Mouse (Mus musculus) left cerebral cortex, adult 18-20 months (tissue): ENCODE results near the gene Mtrex. TPM values are rescaled to one million over a fixed set of nuclear protein-coding genes. Genes with fewer than 3 reads are reported as not detected.

ENCODE experiments used
- DNase-seq, 2 experiments: peaks; one replicate each; pipeline ENCODE4 v3.0.0; 2021 to 2022; ENCODE audit warnings: low spot score in 2 of 2, mixed read lengths in 1 of 2
- total RNA-seq, 2 experiments: library from RNA; stranded (reverse); gene quantifications; 2 replicates each; pipeline ENCODE4 v1.2.3; 2021

Mtrex gene
- total RNA-seq, 2 experiments from 2014 or later = 46.3 to 46.7 TPM

DNA sequence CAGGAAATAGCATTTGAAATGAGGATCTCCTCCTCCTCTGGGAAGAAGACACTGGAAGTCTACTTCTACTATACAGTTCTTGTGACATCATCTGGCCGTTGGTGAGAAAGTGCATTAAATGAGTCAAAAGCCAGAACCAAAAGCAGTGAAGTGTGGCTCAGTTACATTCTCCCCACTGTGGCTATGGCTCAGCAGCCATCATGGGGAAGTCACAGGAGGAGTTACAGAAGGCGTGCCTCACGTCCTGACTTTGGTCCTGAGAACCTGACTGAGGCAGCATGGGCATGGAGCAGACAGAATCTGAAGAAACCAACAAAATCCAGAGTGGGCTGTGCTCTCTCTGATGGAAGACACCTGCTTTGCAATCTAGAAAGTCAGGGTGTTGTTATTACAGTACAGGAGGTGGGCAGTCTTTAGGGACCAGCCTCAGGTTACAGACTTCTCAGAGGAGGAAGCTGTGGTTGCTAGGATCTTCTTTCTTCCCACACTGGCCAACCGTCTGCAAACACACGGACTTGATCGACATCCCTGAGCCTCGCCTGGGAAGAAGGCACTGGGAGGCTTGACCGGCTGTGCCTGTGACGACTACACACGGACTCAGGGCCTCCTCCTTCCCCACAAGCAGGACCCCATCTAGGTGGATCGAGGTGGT, 57.0 kb downstream of the Mtrex start:
- no peak for DNase-seq

DNA sequence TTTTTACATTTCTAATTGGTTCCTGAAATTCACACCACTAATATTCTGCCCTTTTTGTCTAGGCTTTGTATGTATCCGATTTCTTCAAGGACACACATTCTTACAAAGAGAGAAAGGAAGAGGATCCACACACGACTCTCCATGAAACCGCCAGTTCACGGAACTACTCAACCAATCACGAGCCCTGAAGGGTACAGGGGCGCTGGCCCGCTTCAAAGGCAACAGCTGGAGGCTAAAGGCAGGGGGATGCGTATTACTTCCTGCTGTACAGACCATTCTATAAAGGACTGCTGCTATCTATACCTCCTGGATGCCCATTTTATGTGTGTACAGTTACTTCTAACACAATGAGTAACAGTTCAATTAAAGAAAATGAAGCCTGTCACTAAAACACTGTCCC, 59.8 kb downstream of the Mtrex start:
- no peak for DNase-seq

DNA sequence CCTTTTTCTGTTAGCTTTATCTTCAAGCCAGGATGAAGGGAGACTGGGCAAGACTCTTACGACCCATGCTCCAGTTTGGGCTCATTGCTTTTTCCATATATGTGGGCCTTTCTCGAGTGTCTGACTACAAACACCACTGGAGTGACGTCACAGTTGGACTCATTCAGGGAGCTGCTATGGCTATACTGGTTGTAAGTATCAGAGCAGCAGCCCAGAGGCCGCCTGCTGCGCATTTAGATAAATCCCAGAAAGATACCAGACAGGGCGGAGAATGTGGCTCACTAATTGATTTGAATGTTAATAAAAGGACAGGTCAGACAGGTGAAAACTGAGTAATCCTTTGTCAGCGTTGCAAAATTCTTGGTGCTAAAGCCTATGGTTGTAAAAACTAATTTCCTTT, 60.4 kb downstream of the Mtrex start:
- no peak for DNase-seq

DNA sequence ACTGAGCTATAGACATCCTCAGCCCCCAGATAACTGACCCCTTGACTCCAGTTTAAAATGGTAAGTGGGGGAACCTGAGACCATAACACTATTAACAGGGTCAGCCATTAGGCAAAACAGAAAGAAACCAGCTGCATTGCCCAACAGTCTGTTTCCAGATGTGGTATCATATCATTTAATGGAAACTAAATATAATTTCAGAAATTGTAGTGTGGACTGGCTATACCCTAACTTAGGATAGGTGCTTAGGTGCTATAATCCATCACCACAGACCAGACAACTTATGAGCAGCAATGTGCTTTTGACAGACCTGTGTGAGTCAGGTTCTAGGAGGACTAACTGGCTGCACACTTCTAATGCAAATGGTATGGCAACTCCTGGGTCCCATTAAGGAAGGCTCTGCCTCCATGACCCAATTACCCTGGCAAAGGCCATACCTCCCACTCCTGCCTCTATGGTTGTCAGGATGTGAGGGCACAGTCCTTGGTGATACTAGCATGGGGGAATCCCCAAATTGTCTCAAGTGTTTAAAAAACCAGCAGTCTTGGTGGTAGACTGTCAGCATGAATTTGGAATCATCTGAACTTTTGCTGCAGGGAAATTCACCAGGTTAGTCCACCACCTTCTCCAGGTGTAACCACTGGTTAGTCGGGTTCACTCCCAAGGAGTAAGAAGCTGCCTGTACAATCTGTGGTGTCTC, 64.1 kb downstream of the Mtrex start:
- DNase-seq = no peak

DNA sequence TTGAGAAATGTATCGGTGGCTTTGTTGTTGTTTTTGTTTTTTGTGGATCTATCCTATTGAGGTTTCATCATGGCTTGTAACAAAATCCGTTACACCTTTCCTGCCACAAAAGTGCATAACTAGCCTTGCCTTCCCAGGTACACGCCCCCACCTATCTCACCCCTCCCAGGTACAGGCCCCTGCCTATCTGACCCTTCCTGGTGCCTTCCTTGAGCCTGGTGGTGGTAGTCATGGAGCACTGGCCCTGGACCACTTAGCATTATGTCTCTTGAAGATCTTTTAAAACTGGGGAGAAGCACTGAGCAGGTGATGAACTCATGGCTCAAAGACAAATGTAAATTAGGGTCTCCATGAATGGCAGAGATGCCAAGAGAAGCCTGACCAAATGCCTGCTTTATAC, 64.9 kb downstream of the Mtrex start:
- no peak for DNase-seq

DNA sequence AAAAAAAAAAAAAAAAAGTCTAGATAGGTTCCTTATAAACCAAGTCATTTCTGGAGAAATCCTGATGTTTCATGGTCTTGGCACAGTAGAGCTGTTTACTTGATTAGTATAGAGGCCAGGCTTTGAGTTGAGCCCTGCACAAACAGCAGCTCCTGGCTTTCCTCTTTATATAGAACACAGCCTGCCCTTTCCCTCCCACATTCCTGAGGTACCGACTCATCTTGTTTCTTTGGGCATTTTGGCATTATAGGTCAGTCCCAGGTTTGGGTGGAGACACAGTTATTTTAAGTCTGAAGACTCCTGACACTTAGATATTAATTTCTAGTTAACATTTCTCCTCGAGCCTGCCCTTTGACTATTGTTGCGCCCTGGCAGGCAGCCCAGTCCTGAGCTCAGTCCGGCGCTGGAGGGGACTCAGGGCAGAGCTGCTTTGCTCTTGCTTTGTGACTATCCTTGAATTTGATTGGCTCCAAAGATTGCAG, 65.3 kb downstream of the Mtrex start:
- no peak for DNase-seq

DNA sequence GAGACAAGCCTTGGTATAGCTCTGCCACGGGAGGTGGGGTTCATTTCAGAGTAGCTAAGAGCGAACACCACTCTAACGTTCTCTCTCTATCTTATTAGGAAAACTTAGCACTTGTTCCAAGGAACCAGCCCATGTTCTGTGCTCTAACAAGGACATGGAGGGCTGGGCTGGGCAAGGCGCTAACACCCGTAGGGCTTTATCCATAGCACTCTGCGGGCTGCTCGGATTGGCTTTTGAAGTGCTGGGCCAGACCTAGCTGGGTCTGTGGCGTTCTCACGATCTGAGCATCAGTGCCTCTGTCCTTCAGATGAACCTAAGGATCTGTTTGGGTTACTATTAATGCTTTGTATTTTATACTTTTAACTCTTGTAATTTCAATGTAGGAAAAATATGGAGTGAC, 66.3 kb downstream of the Mtrex start:
- DNase-seq = no peak

DNA sequence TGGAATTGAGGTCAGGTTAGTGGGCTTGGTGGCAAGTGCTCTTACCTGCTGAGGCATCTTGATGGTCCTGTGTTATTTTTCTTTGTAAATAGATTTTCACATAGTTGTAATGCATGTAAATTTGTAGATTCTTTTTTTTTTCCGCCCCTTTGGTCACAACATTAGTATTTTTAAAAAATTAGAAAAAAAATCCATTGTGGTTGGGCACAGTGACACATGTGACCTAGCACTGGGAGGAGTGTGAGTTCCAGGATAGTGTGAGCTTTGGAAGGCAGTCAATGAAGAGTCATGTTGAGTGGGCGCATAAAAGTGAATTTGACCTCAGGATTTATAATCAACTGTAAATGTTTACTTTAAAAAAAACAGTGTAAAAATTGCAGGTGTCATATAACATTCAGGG, 66.8 kb downstream of the Mtrex start:
- no peak for DNase-seq

DNA sequence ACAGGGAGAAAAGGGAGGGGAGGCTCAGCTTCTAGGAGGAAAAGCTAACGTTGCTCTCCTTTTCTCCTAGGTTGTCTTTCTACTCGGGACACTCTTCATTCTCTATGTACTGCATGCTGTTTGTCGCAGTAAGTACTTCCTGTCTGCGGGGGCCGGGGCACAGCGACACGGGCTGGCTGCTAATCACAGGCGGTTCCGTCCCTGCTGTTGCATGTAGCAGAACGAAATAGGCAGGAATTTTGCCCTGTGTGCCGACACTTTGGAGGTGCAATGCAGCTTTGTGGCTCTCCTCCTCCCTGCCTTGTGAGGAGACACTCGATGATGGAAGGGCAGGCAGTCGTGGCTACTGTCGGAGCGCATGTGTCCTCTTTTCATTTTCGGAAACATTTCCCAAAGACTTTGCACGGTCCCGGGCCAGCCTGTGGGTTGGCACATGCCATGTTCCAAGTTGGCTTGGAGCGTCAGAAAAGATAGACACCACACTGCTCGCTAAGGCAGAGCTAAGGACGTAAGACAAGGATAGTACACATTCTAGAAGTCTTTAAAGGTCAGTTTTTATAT, 67.5 kb downstream of the Mtrex start:
- no peak for DNase-seq

DNA sequence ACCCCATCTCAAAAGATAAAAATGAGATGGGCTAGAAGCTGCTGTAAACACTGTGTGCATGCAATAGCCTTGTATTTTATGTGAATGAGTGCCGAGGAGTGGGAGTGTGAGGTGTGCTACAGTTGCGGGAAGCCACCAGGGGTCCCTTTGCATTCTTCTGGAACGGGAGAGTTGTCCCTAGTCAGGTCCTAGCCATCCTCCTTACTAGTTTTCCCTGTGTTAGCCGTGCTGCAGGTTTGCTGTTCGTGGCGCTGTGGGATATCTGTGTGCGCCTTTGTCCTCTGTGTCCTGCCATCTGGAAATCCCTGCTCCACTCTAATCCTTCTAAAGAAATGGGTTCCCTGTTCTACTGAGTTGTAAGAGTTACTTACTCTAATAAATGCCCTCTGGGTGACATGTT, 69.3 kb downstream of the Mtrex start:
- no peak for DNase-seq

DNA sequence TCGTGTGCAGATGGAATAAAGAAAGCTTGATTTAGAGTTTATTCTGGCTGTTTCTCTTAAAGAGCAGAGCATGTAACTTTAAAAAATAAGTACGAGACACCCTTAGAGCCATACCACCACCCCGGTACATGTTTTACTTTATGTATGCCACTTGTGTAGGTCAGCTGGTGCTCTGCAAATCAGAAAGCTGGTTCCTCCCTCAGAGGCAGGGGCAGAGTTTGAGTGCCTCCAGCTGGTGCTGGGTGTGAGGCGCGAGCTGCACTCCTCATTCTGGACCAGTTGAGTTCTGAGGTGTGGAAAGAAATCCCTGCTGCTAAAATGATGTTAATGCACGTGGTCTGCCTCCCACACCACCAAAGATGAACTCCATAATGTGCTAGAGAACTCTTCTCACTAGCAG, 72.8 kb downstream of the Mtrex start:
- no peak for DNase-seq

DNA sequence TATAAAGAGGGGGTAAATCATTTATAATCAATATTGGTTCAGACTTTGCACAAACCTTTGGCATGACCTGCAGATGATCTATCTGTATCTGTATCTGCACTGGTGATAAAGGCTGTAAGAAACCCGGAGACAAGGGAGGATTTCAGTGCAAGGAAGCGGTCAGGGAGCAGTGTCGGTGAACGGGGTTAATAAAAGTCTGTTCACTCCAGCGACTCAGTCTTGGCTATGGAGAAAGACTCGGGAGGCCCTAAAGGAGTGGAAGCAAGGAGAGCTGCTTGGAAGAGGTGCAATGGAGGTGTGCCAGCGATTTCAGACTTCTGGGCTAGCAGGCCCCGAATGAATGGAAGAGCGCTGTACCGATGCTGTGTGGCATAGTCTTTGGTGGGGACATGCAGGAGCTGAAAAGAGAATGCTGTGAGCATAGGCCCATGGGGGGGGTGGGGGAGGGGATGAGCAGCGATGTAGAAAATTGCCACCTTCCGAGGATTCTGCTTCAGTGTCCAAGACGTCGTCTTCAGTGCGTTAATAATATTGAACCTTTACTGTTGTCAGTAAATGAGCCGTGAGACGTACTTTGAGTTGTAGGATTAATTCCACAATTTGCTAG, 73.4 kb downstream of the Mtrex start:
- no peak for DNase-seq

DNA sequence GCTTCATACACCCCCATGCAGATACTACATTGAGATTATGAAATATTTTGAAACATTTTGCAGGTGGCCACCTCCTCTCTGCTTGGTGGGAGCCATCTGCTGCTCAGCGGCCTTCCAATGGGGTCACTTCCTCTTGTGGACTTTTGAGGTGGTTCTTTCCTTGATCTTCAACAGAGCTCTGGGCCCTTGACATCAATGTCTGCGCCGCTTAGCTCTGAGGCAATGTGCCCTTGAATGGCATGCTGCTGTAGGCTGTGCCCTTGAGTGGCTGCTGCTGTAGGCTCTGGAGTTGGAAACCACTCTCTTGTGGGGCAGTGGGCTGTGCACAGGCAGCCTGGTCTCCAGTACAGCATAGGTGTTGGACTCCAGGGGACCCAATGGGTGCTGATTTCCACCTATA, 81.3 kb downstream of the Mtrex start:
- DNase-seq = no peak

DNA sequence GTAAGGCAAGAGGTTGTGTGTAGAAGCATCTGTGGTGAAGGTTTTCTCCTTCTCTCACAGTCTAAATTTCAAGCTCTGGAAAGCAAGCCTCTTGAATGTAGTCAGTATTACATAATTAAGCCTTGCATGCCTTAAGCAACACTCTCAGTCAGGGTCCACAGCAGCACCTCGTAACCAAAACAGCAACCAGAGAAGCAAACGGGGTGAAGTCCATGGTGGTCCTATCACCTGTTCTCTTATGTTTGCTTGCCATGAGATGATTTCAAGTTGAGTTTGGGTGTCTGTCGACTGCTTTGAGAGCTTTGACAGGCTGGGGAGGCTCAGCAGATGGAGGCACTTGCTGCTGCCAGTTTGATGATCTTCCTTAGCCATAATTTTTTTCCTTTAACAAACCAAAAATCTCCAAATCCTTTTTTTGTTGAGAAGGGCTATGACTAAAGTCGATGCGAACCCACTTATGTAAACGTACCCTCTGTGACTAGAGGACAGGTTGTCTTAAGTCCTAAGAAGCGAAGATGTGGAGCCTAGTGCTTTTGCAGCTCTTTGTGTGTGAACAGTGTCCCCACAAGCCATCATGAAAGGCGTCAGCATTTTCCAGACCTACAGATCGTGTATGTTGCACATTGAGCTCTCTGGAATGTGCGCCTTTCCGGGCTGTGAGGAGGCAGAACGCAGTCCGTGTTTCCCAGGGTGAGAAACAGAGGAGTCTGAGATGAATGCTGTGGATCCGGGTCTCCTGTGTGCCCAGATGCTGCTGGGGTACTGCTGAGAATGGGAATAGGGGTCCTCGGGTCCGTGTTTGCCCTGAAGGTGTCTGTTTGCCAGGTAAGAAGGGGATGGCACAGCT, 86.7 kb downstream of the Mtrex start:
- DNase-seq = peak; percentile 24 to 40

DNA sequence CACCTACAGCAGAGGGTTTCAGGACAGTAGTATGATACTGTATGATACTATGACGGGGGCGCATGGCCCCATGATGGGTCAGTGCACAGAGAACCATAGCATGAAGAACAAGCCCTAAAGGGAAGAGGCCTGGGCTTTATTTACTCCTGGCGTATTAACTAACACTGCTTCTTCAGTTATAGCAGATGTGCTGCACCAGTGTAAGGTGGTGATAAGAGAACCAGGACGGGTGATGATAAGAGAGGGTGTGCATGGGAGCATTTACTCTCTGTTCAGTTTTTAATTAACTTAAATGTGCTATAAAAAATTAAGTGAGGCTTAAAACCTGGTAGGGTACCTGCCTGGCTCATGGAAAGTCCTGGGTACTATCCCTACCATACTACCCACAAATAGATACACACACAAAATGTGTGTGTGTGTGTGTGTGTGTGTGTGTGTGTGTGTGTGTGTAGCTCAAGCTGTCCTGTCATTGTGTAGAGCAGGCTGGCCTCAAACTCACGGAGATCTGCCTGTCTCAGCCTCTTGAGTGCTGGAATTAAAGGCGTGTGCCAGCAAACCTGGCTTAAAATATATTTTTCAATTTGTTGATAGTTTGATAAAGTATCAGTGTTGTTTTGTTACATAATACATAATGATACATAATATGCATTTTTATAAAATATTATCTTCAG, 88.5 kb downstream of the Mtrex start:
- no peak for DNase-seq

DNA sequence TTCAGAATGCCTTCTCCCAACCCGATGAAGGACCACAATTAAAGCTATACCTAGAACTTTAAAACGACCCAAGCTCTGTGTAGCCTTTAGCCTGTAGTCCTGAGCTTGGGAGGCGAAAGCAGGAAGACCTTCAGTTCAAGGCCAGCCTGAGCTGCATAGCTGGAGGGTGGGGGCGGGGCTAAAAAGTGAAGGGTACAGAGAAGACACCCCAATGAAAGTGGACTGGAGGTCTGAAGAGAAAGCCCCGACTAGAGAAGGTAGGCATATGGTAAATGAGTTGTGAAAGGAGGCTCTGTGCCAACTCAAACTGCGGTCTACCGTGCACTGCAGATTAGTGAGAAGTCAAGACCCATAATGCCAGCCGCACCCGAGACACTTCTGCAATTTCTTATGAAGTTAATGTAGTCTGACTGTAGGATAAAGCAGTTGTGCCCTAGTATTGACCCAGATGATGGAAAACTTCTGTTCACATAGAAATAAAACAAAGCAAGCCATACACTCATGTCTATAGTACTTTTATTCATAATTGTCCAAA, 89.5 kb downstream of the Mtrex start:
- no peak for DNase-seq

DNA sequence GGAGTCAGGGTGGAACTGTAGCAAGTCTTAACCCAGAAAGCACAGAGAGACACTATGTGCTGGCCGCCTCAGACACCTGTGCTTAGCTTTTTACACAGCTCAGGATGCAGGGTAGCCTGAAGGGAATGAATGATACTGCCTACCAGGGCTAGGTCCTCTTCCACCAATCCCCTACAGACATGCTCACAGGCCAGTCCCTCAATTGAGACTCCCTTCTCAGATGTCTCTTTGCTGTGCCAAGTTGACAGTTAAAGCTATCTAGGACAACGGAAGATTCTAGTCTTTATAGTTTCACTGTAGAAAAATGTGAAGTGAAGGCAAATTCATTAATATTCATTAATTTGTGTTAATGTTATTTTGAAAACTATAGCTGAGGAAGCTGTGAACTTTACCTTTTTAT, 90.2 kb downstream of the Mtrex start:
- DNase-seq = no peak

DNA sequence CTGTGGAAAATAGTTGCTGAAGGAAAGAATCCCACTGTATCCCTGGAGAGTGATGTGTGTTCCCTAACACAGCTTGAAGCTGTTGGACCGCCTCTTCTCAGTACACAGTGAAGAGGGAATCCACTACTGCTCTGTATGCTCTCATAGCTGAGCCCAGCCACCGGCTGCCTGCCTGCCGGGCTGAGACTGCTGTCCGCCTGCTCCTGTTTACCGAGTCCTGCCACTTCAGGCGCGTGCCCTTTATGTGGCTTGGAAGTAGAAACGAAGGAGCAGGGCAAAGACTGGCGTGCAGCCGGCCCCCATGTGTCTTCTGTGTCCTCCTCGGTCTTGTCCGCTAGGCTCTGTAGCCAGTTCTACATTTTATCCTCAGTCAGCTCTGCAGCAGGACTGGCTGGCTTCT, 92.1 kb downstream of the Mtrex start:
- no peak for DNase-seq

DNA sequence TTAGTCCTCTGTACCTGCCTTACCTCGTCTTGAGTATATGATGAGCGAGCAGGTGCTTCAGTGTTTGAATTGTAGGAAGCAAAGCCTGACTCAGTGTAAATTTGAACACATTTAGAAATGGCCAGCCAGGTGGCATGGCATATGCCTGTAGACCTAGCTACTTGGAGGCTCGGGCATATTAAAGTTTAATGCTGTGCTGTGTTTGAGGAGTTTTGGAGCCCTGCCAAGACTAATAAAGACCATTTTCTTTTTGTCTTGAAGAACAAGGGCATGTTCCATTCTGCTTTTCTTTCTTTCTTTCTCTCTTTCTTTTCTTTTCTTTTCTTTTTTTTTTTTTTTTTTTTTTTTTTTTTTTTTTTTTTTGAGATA, 93.3 kb downstream of the Mtrex start:
- no peak for DNase-seq

DNA sequence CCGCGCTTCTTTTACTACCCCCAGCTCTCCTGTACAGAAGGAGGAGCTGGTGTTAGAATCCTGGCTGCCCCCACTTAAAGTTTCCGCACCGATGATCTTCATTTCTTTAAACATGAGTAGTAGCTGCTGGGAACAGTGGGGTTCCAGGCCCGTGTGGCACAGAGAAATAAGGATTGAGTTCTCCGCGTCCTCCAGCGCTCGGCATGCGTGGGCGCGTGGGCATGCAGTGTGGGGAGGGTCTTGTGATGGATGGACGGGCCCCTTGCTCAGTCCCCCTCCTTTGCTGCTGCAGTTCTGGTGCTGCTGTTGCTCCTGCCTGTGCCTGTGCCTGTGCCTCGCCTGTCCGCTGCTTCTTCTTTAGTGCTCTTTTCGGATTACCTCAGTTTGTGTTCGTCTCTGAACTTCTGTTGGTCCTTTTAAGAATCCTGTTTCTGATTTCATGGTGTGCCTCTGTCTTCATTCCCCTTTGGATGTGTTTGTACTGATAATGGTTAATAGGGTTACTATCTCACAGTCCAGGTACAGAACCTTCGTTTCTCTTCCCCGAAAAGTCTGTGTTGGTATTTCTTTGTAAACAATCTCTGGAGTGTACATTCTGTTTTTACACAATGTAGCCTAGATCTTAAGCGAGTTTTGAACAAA, 93.8 kb downstream of the Mtrex start:
- DNase-seq = no peak
